Mouse (Mus musculus): ENCODE measurements around the gene Sipa1l3.

The Sipa1l3 gene

DNA sequence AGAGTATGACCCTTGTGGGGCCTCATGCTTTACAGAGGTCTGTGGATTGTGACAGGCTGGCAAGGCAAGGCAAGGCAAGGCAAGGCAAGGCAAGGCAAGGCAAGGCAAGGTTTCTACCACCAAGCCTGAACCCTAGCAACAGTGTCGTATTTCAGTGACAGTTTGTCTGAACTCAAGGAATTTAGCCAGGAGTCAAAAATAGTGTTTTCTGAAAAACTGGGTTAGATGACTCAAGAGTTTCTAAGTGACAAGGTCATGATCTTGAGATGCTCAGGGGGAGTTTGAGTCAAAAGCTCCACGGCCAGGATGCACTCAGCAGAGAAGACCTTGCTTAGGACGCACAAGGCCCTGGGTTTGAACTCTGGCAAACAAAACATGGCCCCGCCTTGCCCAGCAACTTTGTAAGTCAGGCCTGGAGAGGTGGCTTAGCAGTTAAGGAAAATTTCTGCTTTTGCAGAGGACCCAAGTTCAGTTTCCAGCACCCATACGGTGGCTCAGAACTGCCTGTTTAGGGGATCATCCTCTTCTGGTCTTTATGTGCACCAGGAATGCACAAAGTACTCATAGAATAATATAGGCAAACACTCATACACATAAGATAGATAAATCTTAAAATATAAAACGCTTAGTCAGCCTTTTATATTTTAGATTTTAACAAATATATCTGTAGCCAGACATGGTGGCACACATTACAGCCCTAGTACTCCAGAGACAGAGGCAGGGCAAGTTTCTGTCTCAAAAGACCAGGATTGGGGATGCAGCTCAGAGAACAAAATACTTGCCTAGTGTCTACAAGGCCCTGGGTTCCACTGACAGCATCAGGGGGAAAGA, 182.4 kb downstream of the Sipa1l3 start:
- DNase-seq (ENCODE audit: low spot score in 2 of 2): no peak

DNA sequence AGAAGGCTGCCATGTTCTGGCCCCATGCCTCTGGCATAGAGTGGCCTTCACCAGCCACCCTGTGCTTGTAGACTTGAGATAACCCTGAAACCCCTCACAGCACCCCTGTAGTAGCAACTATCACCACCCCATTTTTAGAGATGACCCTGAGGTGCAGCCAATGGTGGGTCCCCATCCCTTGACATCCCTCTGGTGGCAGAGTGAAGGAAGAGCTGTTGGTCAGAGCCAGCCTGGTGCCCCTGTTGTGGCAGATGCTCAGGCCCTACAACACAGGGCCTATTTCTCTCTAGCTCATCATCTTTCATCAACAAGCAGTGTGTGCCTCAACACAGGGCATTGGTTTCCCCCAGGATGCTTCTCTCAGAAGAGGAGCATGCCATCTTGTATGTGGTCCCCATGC, 183.2 kb downstream of the Sipa1l3 start:
- DNase-seq (ENCODE audit: low spot score in 2 of 2): no peak

DNA sequence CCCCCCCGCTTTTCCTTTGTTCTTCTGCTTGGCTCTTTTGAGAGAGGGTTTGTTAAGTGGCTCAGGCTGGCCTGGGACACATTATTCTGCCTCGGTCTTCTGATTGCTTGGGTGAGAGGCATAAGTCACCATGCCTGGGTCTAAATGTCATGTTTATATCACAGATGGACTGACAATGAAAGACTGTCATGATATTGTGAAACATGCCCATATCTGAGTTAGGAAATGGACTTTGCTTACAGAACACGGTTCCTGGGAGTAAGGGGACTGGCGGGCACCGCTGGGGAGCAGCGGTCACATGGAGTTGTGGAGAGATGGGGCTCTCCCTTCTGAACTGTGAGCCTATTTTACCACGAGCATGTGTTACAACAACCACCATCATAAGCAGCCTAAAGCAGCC, 184.3 kb downstream of the Sipa1l3 start:
- DNase-seq (ENCODE audit: low spot score in 2 of 2): no peak

- DNase-seq (ENCODE audit: low spot score in 2 of 2): no peak
Observed at GRCm38 (mm10) chr7:29328984-29329383, 189.5 kb downstream of the Sipa1l3 start.

GRCm38 (mm10) chr7:29327087-29327486, 191.4 kb downstream of the Sipa1l3 start:
- no peak for DNase-seq (ENCODE audit: low spot score in 2 of 2)

GRCm38 (mm10) chr7:29319337-29320307, 198.8 kb downstream of the Sipa1l3 start:
- DNase-seq (ENCODE audit: low spot score in 2 of 2): no peak

DNA sequence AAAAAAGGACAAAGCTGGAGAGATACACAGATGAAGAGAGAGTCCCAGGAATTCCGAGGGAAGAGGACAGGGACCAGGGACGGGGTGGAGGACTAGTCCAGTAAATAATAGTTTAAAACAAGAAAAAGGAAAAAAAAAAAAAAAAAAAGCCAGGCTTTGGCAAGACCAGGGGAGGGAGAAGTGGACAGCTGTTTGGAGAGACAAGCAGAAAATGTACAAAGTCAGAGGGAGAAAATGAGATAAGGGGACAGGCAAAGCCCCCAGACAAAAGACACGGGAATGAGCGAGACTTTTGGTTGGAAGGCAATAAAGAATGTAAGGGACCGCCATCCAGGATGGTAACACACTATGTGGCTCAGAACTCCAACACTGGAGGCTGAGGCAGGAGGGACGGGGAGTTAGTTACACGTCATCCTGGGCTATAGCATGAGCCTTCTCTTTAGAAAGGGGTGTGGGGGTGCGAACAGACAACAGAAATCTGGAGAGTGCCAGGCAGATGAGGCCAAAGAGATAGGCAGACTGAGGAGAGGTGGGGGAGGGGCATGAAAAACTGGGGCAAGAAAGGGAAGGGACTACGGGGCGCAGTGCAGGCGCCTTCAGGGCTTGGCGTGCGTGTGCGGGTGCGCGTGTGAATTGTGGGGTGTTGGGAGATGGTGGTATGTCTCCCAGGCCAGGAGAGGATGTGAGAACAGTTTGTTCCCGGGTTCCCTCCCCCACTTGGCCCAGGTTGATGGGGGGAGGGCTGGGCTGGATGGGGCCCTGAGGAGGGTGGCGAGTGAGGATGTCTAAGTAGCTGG, 200.1 kb downstream of the Sipa1l3 start:
- DNase-seq (ENCODE audit: low spot score in 2 of 2): no peak

- DNase-seq (ENCODE audit: low spot score in 2 of 2): no peak
Observed at GRCm38 (mm10) chr7:29317558-29317957, 200.9 kb downstream of the Sipa1l3 start.

DNA sequence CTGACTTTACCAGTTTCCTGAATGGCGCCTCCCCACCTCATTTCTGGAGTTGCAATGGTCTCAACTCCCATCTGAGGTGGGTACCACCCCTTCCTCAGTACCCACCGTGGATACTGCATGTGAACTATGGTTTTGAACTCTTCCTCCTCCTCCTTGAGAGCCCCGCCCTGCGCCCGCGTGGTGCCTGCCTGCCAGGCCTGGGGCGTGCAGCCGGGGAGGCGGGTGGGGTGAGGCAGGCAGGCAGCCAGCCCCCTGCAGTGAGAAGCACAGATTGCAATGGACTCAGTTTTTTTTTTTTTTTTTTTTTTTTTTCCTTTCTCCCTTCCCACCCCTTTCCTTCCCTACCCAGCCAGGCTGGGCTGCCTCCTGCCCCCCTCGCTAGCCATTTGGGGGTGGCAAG, 201.5 kb downstream of the Sipa1l3 start:
- DNase-seq (ENCODE audit: low spot score in 2 of 2): no peak

- no peak for DNase-seq (ENCODE audit: low spot score in 2 of 2)
Observed at GRCm38 (mm10) chr7:29316137-29316734, 202.2 kb downstream of the Sipa1l3 start.

DNA sequence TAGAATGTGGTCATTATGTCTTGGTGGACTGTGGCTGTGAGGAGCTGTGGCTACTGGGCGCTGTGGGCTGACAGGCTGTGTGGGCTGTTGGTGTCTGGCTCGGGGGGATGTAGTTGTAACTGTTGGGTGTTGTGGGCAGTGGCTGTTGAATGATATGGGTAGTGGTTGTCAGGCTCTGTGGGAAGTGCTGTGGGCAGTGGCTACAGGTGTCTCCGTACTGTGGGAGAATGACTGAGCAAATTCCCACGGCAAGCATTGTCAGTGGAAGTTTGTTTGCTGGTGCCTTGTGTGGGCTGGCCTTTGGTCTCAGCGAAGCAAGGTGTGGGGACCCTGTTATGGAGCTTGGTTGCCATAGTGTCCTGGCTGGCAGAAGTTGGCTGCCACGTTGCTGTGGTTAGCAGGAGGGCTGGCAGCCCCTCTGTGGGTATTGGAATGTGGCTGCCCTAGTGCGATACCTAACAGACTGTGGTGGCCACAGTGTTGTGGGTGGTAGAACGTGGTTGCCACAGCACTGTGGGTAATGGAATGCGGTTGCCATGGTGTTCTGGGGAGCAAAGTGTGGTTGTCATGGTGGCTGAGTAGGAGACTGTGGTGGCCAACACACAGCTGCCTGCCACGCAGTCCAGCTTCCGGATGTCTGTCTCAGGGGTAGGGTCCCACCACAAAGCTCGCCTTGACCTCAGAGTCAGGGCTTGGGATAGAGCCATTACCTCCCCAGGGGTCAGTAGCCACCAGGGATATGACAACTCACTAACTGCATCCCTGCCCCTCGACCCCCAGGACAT, 203.4 kb downstream of the Sipa1l3 start:
- DNase-seq (ENCODE audit: low spot score in 2 of 2): no peak

- no peak for DNase-seq (ENCODE audit: low spot score in 2 of 2)
Observed at GRCm38 (mm10) chr7:29313572-29314261, 204.7 kb downstream of the Sipa1l3 start.

DNA sequence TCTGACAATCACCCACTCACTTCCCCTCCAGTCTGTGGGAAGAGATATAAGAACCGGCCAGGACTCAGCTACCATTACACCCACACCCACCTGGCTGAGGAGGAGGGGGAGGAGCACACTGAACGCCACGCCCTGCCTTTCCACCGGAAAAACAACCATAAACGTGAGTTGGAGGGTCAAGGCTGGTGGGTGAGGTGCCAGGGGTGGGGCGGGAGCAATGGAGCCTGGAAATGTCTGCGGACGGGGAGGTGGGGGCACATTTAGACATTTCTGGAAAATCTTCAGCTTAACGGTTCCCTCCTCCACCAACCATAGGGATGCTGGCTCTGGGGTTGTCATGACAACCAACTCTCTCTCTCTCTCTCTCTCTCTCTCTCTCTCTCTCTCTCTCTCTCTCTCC, 205.4 kb downstream of the Sipa1l3 start:
- no peak for DNase-seq (ENCODE audit: low spot score in 2 of 2)

DNA sequence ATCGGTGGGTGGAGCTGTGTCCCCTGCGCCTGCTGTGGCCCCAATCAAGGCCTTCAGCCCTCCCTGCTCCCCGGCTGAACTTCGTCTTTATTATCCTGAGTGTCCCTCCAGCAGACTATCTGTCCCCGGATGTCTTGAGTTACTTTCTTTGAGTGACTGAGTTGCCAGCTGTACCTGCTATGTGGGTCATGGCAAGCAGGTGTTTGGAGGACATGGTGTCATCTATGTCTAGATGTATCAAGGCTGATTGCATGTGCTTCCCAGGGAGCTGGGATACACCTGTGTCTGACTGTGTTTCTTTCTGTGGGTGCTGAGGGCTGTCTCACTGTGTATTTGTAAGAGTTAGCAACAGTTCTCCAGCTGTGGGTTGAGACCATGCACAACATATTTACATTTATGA, 208.7 kb downstream of the Sipa1l3 start:
- no peak for DNase-seq (ENCODE audit: low spot score in 2 of 2)

DNA sequence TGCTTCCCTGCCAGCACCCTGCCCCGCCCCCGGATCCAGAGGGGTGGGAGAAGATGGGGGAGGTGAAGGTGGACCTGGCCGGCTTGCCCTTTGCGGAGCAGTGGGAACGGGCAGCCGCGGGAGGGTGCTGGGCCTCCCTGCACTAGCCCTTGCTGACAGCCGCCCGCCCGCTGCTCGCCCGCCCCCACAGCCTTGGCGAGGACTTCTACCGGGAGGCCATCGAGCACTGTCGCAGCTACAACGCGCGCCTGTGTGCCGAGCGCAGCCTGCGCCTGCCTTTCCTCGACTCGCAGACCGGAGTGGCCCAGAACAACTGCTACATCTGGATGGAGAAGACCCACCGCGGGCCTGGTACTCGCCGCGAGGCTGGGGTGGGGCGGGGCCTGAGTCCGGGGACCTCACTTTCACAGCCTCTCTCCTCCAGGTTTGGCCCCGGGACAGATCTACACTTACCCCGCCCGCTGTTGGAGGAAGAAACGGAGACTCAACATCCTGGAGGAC, 209.2 kb downstream of the Sipa1l3 start:
- DNase-seq (ENCODE audit: low spot score in 2 of 2): no peak

DNA sequence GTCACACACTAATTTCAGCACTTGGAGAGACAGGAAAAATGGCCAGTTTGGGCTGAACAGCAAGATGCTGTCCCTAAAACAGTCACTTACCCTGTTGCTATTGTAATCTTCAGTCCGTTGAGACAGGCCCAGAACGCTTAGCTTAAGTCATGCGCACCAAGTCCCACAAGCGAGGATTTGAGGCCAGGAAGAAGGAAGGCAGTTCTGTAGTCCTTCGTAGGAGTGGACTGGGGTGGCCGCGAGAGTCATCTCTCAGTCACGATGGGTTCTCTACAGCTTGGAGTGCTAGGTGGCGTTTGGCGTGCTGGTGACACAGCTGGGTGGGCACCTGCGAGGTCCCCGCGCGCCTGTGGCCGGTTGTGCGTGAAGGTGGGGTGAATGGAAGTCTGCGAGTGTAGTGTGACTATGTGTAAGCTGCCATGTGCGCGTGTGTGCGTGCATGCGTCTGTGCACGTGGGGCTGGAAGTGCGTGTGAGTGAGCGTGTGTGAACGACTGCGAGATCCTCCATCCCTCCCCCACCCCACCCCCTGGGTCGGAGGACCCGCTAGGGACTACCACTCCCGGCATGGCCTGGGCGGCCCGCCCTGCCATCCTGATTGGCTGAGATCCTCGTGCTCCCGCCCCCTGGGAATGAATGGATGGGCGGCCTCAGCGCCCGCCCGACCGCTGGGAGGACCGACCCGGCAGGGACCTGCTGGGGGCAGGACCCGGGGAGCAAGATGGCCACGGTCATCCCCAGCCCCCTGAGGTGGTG, 210.9 kb downstream of the Sipa1l3 start:
- peak; percentile 54 to 59 for DNase-seq (ENCODE audit: low spot score in 2 of 2)

DNA sequence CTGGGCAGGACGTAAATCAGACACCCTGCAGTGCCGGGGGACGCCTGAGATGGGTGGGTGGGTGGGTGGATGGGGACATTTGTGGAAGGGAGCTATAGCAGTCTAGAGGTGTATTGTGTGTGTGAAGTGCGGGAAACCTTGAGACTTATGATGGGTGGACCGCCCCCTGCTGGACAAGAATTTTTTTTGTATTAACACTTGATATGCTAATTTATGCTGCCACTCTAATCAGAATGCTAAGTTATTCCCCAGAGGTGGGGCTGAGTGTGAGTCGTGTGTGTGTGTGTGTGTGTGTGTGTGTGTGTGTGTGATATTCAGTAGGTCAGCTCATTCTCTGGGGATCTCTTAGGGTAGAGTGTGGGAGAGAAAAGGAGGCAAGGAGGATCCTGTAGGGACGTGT, 211.8 kb downstream of the Sipa1l3 start:
- no peak for DNase-seq (ENCODE audit: low spot score in 2 of 2)

DNA sequence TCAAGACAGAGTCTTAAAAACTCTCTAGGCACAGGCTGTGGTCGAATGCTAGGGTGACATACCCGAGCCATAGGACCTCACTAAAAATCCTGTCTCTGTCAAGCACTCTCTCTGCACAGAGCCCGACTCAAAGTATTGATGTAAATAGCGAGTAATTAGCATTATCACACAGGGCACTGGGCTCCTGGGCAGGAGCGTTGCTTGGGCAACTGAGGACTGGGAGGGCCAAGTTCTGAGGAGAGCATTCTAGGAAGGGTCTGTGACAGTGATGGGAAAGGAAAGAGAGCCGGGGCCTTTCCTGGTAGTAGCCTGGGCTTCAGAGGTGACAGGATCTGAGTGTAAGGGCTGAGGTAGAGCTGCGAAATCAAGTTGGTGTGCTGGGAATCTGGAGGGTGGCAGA, 212.3 kb downstream of the Sipa1l3 start:
- DNase-seq (ENCODE audit: low spot score in 2 of 2): no peak
